Mouse (Mus musculus): Measurements from ENCODE around the gene Ier3. TPM values are rescaled to one million over a fixed set of nuclear protein-coding genes. Genes with fewer than 3 reads are reported as not detected.

The Ier3 gene
- polyA plus RNA-seq (2017; shearing (Covaris generic)), result not detected

DNA sequence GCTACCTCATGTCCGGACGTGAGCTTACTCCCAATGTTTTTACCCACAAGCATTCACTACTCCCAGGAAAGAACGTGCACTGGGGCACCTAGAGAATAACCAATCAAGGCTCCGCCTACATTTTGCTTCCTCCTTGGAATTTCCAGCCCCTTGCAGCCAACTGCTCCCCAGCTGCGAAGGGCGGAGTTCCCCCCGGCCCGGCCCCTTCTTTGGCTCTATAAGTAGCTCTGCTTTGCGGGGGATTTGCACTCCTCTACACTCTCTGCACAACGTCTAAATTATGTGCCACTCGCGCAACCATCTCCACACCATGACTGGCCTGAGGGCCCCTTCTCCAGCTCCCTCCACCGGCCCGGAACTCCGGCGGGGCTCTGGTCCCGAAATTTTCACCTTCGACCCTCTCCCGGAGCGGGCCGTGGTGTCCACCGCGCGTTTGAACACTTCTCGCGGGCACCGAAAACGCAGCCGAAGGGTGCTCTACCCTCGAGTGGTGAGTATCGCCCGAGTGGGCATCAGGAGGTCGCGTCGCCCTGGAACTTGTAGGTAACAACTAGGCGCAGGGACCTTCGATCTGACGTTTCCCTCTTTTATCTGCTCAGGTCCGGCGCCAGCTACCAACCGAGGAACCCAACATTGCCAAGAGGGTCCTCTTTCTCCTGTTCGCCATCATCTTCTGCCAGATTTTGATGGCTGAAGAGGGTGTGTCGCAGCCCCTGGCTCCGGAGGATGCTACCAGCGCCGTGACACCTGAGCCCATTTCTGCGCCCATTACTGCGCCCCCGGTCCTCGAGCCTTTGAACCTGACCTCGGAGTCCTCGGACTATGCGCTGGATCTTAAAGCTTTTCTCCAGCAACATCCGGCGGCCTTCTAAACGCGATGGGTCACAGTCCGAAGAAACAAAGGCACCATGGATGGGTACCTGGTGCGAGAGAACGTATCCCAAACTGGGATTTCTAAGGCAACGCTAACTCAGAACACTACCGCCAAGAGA lies at the start of gene Ier3:
TSS of gene Ier3 (plus strand) at position 246 of the 992 bp plus-strand sequence.

GRCm38 (mm10) chr17:35822964-35823937 lies 1.8 kb downstream of the Ier3 start, which contains the start of gene Flot1:
Gene Flot1, plus strand, starts transcription at chr17:35823230.

DNA sequence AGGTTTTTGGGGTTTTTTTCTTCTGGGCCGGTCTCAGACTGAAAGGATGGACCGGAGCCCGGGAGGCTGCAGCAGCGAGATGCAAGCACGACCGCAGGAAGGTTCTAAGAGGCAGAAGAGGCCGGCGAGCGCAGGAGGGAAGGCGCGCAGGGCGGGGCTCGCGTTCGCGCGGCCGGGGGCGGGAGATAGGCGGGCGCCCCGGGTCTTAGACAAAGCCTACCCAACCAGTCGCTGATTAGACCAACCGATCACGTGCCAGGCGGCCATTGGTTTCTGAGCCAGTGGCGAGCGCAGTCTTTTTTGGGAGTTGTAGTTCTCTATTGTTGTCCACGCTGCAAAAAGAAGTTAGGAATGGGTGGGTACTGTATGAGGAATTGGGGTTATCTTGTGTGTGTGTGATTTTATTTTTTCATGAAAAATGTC lies 16.6 kb downstream of the Ier3 start, which contains the start of gene Tubb5:
TSS of gene Tubb5 (minus strand) at position 185 of the 423 bp plus-strand sequence.

GRCm38 (mm10) chr17:35841076-35841950 lies 19.8 kb downstream of the Ier3 start, which contains the start of gene Mdc1:
Gene Mdc1, plus strand, starts transcription at chr17:35841515.

DNA sequence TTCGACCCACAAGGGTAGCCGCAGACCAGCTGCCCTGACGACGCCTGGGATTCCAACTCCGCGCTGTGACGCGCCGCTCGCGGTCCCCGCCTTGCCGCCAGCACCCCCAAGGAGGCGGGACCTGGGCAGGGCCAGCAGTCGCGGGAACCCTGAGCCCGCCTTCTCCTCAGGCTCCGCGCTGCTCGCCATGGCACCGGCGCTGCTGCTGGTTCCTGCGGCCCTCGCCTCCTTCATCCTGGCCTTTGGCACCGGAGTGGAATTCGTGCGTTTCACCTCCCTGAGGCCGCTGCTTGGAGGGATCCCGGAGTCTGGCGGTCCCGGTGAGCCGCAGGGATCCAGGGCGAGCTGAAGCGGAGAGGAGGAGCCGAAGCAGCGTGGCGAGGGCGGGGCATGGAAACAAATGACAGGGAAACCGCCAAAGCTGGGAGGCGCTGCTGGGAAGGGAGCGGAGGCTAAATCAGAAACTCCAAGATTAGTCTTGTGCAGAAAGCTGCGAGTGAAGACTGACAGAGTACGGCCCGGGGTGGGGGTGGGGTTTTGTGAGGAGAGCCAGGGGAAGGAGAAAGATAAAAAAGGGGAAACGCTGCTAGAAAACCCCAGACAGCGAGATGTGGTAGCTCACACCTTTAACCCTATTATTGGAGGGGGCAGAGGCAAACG lies 39.8 kb downstream of the Ier3 start, which contains the start of gene Nrm:
TSS of gene Nrm (plus strand) at position 121 of the 660 bp plus-strand sequence.

GRCm38 (mm10) chr17:35865481-35866280 lies 44.2 kb downstream of the Ier3 start, which contains the start of gene Ppp1r18:
Gene Ppp1r18, plus strand, starts transcription at chr17:35865593.

Other genes with a start within 250 kb of the Ier3 start
- gene Sfta2, start 220.1 kb upstream of the Ier3 start, polyA plus RNA-seq (2017; shearing (Covaris generic)), result not detected
- gene Gm9573, start 195.0 kb upstream of the Ier3 start, polyA plus RNA-seq (2017; shearing (Covaris generic)), result not detected
- gene Mucl3, start 178.0 kb upstream of the Ier3 start, polyA plus RNA-seq (2017; shearing (Covaris generic)), result not detected
- gene Vars2, start 154.1 kb upstream of the Ier3 start, polyA plus RNA-seq (2017; shearing (Covaris generic)), result 26.4 TPM
- 16.5 TPM for gene Gtf2h4, start 147.9 kb upstream of the Ier3 start, polyA plus RNA-seq (2017; shearing (Covaris generic))
- gene Ddr1, start 117.1 kb upstream of the Ier3 start, polyA plus RNA-seq (2017; shearing (Covaris generic)), result 10.6 TPM
- 40.9 TPM for gene Flot1, start 1.5 kb downstream of the Ier3 start, polyA plus RNA-seq (2017; shearing (Covaris generic))
- 73.9 TPM for gene Tubb5, start 16.6 kb downstream of the Ier3 start, polyA plus RNA-seq (2017; shearing (Covaris generic))
- 12.0 TPM for gene Mdc1, start 19.8 kb downstream of the Ier3 start, polyA plus RNA-seq (2017; shearing (Covaris generic))
- 25.9 TPM for gene Nrm, start 39.6 kb downstream of the Ier3 start, polyA plus RNA-seq (2017; shearing (Covaris generic))
- 297 TPM for gene Ppp1r18, start 43.9 kb downstream of the Ier3 start, polyA plus RNA-seq (2017; shearing (Covaris generic))
- 58.7 TPM for gene Dhx16, start 58.1 kb downstream of the Ier3 start, polyA plus RNA-seq (2017; shearing (Covaris generic))
- gene 2310061I04Rik, start 75.7 kb downstream of the Ier3 start, polyA plus RNA-seq (2017; shearing (Covaris generic)), result 30.8 TPM
- 4.5 TPM for gene Atat1, start 88.4 kb downstream of the Ier3 start, polyA plus RNA-seq (2017; shearing (Covaris generic))
- gene Mrps18b, start 94.7 kb downstream of the Ier3 start, polyA plus RNA-seq (2017; shearing (Covaris generic)), result 99.6 TPM
- 53.6 TPM for gene Ppp1r10, start 94.8 kb downstream of the Ier3 start, polyA plus RNA-seq (2017; shearing (Covaris generic))
- 145 TPM for gene Abcf1, start 148.1 kb downstream of the Ier3 start, polyA plus RNA-seq (2017; shearing (Covaris generic))
- 75.6 TPM for gene Gnl1, start 158.2 kb downstream of the Ier3 start, polyA plus RNA-seq (2017; shearing (Covaris generic))
- gene Prr3, start 158.6 kb downstream of the Ier3 start, polyA plus RNA-seq (2017; shearing (Covaris generic)), result 35.3 TPM
- 12.1 TPM for gene H2-T24, start 198.9 kb downstream of the Ier3 start, polyA plus RNA-seq (2017; shearing (Covaris generic))
- gene H2-T23, start 211.2 kb downstream of the Ier3 start, polyA plus RNA-seq (2017; shearing (Covaris generic)), result 382 TPM
- 160 TPM for gene H2-T22, start 221.1 kb downstream of the Ier3 start, polyA plus RNA-seq (2017; shearing (Covaris generic))
- gene Gm6034, start 221.3 kb downstream of the Ier3 start, polyA plus RNA-seq (2017; shearing (Covaris generic)), result 0.62 TPM
- gene Gm11127, start 236.7 kb downstream of the Ier3 start, polyA plus RNA-seq (2017; shearing (Covaris generic)), result not detected